Mouse (Mus musculus) brain, embryonic 18.5 days (tissue): ENCODE results near the gene Spo11.

Experiments
- DNase-seq: peaks from one replicate; pipeline ENCODE4 v3.0.0-alpha.2; 2012; ENCODE audit warnings: low read depth, low spot score

The Spo11 gene

GRCm38 (mm10) chr2:173030591-173031338, 53.3 kb downstream of the Spo11 start:
- DNase-seq = no peak

GRCm38 (mm10) chr2:173033531-173033930, 56.0 kb downstream of the Spo11 start:
- DNase-seq = no peak

GRCm38 (mm10) chr2:173034998-173035397, 57.5 kb downstream of the Spo11 start:
- DNase-seq = no peak

GRCm38 (mm10) chr2:173035653-173036052, 58.2 kb downstream of the Spo11 start:
- no peak for DNase-seq

GRCm38 (mm10) chr2:173036055-173036454, 58.6 kb downstream of the Spo11 start:
- DNase-seq = no peak

GRCm38 (mm10) chr2:173036611-173037010, 59.1 kb downstream of the Spo11 start:
- DNase-seq = no peak

- no peak for DNase-seq
Observed at GRCm38 (mm10) chr2:173037347-173037746, 59.8 kb downstream of the Spo11 start.

- DNase-seq = no peak
Observed at GRCm38 (mm10) chr2:173037827-173038607, 60.5 kb downstream of the Spo11 start.

GRCm38 (mm10) chr2:173039041-173039440, 61.5 kb downstream of the Spo11 start:
- DNase-seq = no peak

- DNase-seq = no peak
Observed at GRCm38 (mm10) chr2:173040803-173041202, 63.3 kb downstream of the Spo11 start.

GRCm38 (mm10) chr2:173041242-173041641, 63.7 kb downstream of the Spo11 start:
- no peak for DNase-seq

GRCm38 (mm10) chr2:173041893-173042292, 64.4 kb downstream of the Spo11 start:
- no peak for DNase-seq

- DNase-seq = no peak
Observed at GRCm38 (mm10) chr2:173042504-173043162, 65.1 kb downstream of the Spo11 start.
